Mouse (Mus musculus) urinary bladder, postnatal 25 days (tissue): ENCODE measurements at regions not wholly inside any gene's neighbourhood (a gene's known extent, or its start where the extent isn't known, plus 50 kb on each side); places are given as distances from the start of the nearest gene placed in this dataset.

Source experiments
- DNase-seq: peaks from one replicate; pipeline ENCODE4 v3.0.0; 2022; ENCODE audit warnings: low spot score

DNA sequence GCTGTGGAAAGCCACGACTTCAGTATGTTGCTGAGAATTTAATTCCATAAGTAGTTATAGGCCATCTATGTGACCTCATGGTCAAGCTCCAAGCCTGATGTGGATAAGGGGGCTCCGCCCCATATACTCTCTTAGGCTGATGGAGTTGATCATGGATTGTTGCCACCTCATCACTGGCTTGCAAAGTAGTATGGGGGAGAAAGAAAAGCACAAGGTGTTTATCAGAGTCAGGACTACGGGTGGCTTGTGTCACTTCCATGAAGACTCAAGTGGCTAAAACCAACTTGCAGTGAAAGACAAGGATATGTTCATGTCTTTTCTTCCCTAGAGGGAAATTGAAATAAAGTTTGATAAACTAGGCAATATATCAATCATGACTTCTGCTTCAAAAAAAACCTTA lies 102.9 kb upstream of the Fut8 start:
- no peak for DNase-seq

DNA sequence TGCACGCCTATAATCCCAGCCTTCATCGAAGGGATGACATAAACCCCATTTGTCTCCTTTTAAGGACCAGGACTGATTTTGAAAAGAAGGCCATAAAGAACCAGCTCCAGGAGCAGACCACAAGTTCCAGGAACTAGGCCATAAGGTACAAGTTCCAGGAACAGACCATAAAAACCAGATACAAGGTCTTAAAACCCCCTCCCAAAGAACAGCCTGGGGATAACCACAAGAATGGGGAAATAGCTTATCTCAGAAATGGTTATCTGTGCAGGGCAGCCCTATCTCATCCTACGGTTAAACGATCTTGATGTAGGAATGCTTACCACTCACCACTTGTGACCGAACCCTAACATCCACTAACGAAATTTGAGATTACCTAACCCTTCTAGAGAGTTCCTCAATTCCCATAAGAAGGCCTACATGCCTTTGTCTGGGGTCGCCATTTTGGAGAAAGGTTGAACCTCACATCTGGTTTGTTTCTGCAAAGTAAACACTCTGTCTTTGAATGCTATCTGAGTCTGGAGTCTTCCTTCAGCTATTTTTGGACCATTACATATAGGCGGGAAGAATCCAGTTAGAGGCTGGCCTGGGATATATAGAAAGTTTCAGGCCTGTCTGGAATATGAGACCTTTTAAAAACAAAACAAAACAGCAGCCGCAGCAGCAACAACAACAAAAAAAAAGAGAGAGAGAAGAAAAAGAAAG lies 103.5 kb upstream of the Fut8 start:
- DNase-seq = no peak

DNA sequence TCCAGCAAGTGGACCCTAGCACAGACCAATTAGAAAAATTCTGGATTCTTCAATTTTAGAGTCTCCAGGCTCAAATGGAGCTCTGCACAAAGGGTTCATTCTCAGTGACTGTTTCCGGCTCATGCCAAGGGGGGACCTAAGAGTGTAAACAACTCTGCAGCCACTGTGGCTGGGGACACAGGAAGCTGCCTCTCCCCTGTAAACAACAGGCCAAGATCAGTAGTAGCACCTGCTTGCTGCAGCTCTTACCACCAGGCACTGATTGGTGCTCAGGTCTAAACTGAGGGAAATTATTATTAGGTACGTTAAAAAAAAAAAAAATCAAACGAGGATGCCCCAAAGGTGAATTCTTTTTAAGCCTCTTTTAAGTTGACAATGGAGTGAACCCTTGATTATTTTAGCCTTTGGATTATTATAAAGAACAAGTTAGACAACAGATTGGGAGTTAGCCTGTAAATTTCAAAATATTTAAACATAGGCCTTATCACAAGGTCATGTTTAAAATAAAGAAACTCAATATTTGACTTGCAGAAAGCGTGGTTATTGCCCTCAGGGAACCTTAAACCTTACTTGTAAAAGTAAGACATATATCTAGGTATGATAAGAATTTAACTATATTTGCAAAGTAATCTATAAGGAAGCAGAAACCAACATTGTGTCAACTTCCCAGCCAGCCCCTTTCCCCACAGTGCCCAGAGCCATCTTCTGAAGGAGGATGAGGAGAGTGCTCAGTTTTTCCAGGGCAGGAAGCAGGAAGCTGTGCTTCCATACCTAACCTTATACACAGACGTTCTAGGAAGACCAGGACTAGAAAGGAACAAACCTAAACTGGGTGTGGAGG lies 104.2 kb upstream of the Fut8 start:
- no peak for DNase-seq

DNA sequence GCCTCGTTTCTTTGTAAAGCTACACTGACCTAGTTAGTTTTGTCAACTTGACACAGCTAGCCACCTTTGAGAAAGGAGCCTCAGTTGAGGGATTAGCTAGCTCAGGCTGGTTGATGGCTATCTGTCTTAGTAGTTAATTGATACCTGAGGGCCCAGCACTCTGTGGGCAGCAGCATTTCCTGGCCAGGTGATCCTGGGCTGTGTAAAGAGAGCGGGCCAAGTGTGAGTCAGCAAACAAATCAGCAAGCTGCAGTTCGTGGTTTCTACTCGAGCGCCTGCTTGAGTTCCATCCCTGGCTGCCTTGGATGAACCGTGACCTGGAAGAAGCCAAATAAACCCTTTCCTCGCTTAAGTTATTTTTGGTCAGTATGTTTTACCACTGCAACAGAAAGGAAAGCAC lies 106.6 kb upstream of the Fut8 start:
- DNase-seq = no peak

DNA sequence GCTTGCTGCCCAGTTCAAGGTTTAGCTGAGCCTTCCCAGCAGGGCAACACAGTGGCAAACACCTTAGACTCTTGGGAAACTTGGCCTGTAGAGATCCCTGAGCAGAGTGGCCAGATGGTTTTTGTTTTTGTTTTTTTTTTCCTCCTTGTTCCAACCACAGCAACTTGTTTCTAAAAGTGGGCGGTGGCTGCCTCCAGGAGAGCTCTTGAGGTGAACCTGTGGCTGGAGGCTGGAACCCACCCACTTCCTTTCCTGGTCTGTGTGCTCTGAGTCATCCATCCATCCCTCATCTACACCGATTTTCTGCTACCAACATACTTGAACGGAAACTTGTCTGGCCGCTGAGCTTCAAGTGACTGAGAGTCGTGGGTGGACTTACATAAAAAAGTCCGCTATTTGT lies 107.4 kb upstream of the Fut8 start:
- DNase-seq = no peak

DNA sequence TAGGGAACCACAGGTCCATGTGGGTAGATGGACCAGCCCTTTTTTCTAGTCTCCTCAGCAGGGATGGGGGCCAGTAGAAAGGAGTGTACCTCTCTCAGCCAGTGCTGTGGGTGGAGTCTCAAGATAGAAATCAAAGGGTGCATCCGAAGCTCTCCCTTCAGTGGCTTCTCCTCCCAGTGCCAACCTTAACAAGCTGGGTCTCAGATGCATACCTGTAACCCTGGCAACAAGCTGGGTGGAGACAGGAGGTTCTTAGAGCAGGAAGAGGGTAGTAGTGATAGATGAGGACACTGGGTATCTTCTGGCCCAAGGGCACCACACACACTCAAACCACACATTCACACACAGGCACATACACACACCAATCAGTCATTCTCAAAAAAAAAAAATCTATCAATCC lies 113.7 kb upstream of the Fut8 start:
- no peak for DNase-seq

DNA sequence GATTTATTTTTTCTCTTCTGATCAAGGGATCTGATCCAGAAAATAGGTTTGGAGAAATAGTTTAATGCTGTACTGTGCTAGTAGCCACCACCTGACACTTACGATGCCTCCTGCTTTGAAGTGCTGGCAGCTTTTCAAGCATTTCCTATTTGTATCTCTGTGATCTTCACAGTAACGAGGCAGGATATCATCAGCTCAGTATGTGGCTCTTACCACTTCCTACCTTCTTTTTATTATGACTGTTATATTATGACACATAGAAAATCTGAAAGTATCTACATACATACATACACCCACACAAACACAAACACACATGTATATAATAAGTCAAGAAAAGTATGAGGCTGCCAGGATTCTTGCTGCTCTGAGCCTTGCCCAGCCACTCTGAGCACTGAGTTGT lies 124.4 kb upstream of the Fut8 start:
- no peak for DNase-seq

DNA sequence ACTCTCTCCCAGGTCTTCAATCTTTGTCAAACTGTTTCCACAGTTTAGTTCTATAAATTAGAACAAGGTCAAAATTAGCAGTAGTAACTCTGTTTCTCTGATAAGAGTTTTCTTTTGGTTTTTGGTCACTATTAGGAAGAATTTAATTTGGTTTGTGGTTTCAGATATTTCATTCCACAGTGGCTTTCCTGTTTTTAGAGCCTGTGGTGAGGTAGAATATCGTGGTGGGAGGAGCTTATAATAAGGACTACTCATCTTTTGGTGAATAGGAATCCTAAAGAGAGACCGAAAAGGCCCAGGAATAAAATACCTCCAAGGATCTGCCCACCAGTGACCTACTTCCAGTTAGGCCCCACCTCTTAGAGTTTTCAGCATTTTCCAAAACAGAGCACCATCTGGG lies 125.8 kb upstream of the Fut8 start:
- no peak for DNase-seq

DNA sequence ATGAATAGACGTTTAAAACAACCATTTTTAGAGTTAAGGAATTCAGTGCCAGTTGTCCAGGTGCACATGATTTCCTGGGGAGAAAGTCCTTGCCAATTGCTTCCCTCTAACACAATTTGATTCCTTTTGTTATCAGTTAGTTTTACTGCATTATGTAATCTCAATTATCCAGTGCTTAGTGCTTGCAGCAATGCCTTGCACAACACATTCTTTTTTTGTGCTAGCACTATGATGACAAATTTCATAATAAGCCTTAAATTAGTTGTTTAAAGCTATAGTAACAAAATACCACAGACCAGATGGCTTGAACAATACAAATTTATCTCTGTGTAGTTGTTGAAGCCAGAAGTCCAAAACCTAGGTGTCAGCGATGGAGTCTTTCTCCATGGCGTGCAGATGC lies 130.7 kb upstream of the Fut8 start:
- DNase-seq = no peak

DNA sequence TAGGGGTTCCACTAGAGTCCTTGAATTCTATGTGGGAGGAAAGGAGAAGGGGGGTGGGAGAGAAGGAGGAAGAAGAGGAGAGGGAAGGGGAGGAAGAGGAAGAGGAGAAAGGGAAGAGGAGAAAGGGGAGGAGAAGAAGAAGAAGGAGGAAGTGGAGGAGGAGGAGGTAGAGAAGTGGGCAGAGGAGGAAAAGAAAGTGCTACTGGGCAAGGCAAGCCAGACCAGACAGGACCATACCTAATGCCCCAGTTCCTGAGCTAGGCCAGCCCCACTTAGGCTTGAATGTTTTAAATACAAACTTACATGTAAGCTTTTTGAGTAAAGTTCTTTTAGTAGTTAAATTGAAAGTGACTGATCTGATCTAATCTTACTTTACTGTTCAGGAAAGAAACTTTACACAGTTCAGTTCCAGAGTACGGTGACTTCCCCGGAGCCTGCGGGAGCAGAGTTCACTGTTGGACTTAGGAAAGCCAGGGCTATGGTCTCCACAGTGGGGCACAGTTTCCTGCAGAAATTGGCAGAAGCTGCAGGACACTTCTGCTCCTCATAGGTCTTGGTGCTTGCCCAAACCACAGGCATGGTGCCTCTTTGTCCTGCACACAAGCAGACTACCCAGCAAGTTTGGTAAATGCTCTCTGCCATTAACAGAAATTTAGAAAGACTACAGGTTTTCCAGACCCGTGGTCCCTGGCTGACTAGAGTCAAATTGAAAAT lies 131.9 kb upstream of the Fut8 start:
- DNase-seq = no peak

DNA sequence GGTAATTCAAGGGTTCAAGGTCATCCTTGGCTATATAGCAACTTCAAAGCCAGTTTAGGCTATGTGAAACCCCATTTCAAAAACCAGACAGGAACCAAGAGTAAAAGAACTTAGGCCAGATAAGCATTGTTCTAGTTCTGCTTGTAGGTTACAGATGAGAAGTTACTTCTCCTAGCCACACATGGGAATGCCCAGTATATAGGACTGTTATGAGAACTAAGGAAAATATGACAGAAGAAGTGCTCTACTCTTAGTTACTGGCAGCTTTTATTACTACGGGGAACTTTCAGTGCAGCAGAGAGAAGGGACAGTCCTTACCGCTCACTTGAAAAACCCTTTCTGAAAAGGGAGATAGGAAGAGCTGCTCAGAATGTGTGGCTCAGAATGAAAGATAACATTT lies 137.4 kb upstream of the Fut8 start:
- DNase-seq = no peak

DNA sequence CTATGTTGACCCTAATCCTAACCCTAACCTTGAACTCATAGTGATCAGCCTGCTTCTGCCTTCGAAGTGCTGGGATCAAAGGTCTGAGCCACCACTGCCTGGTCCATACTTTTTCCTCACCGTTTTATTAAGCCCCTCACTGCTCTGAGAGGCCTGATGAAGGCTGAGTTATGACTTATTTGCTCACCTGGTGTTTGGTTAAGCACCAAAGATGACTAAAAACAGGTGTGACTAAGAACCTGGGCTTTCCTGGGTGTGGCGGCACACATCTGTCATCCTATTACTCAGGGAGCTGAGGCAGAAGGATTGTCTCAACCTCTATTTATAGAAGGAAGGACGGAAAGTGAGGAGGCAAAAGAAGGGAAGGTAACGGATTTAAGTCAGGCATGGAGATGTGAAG lies 137.5 kb upstream of the Max start:
- DNase-seq = no peak

DNA sequence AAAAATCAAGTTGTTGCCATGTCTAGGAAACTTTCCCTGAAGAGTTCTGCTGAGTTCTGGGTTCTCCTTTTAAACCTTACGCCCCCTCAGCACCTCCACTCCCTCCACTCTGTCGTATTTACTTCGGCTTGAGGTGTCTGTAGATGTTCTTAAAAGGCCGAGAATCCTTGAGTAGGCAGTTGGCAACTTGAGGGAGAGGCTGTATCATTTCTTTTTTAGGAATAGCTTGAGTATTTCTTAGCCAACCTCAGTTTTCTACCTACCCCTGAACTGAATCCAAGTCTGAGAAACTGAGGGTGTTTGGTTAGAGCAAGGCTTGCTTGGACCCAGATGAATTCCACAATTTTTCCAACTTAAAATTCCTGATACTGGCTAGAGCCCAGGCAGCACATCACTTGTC lies 136.8 kb upstream of the Max start:
- no peak for DNase-seq

DNA sequence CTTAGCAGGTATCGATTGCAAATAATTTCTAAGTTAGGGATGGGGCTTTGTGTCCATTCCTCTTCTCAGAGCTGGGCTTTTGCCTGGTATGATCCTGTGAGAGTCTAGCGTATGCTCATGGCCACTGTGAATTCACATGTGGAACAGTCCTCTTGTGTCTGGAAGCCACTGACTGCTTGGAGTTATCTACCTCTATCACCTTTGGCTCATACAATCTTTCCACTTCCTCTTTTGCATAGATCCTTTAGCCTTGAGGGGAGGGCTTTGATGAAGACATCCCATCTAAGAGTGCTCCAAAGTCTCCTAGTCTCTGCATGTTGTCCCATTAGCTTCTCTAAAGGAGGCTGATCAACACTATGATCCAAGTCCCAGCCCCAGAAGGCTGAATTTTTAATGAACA lies 135.8 kb upstream of the Max start:
- no peak for DNase-seq

DNA sequence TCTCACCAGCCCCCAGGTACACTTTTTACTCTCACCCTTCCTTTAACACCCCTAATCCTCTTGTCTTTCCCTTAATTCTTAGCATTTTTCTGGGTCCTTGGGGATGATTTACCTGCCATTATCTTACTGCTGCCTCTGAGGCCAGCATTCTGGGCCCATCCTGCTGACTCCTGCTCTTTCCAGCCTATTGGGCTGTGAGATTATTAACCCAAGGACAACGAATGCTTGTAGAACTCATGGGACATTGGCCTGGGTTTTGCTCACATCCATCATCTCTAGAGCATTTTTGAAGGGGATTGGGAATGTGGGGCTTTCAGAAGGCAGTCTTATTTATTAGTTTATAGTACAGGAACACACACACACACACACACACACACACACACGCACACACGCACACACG lies 134.5 kb upstream of the Max start:
- no peak for DNase-seq

DNA sequence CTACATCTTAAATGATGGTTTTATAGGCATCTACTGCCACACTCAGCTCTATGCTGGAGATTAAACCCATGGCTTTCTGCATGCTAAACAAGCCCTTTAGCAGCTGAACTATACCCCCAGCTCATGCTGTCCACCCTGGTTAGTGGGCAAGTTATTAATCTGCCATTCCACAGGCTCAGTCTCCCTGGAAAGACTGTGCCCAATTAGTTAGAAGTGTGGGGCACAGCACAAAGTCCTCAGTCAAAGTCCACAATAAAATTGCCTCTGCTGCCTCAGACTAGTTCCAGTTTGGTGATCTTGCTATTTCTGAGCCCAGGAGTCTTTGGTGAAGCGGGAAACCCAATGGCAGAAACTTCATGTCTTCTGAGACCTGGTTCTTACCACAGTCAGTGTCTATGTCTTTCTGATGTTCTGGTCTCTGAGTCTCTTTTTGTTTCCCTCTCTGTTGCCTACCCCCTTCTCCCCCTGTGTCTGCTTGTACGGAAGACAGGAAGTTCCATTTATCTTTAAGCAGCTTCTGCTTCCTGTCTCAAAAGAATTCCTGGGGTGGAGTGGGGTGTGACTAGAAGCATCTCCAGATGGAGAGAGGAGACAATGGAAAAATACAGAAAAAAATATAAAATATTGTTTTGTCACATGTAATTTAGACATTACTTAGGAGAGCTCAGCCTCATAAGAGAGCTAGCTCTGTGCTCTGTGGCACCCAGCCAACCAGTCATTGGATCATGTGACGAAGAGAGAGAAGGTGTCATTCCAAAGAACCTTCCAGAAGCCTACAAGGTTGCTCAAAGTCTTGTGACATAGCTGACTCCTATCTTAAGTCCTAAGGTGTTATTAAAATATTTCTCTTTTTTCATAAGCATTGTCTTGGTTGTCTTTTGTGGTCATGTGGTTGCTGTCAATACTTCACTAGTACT lies 133.3 kb upstream of the Max start:
- DNase-seq = no peak

DNA sequence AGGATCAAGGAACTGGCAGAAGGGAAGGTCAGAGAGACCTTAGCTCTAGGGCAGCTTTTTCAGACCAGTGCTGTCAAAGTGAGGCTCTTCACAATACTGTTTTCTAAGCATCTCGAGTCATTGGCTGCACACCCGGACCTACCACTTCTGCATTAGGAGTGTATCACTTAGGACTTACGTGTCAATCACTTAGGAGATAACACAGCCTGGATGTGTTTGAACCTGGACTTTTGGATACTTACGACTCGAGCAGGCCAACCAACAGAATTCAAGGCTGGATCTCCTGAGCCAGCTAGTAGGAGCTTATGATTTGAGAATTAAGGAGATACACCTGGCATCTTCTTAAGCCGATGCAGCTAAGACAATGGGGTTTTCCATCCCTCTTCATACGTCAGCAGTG lies 132.2 kb upstream of the Max start:
- no peak for DNase-seq

DNA sequence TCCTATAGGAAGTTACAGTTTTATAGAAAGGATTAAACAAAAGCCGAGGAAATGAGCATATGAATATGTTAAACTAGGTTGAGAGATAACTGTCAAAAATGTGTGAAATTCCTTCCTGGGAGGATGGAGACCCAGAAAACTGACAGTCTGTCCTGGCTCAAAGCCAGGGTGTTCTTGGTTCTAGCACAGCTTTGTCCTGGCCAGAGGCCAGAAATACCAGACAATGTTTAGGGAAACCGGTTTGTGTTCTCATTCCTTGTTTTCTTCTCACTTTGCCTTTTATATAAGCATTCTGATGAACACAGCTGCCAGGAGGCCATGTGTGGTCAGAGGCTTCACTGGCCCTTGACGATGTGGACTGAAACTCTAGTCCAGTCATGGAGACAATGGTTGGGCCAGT lies 130.7 kb upstream of the Max start:
- peak; percentile 11 for DNase-seq

DNA sequence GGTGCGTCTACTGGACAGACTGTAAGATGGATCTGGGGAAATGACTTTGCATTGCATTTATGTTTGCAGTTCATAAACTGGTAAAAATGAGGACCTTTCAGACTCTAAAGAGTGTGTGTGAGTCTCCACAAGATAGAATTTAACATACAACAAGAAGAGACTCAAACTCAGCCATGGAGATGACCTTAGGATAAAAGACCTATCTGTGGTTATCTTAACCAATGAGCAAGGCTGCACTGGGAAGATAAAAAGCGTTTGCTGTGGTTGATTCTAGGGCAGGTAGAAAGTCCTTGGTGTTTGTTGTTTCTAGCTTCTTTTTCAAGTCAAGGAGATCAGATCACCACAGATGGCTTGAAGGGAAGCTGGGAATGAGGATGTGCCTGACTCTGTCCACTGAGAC lies 130.1 kb upstream of the Max start:
- no peak for DNase-seq

DNA sequence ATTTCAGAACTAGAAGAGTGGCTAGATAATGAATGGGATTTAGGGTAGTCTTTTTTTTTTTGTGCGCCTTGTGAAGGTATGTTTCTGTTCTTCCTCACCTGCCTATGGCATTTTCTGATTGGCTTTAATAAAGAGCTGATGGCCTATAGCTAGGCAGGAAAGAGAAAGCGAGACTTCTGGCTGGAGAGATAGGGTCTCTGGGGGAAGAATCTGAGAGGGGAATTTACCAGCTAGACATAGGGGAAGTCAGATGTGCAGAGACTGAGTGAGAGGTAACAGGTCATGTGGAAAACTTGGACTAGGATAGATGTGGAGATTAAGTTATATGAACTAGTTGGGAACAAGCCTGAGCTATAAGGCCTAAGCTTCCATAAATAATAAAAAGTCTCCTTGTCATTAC lies 129.7 kb upstream of the Max start:
- DNase-seq = no peak

DNA sequence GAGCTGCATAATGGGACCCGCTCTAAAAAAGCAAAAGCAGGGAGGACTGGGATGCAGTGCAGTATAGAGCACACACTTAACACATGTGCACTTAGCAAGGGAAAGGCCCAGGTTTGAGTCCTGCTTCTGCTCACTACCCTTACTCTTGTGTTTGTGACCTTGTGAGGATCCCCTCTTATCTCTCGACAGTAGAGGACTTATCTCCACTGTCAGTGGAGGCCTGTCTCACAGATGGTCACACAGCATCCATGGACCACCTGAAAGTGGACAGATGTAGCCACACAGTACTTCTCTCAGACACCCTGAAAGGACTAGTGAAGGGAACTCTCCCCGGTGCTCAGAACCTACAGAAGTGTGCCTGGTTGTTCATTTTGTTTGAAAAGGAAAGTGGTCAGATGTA lies 128.5 kb upstream of the Max start:
- no peak for DNase-seq

DNA sequence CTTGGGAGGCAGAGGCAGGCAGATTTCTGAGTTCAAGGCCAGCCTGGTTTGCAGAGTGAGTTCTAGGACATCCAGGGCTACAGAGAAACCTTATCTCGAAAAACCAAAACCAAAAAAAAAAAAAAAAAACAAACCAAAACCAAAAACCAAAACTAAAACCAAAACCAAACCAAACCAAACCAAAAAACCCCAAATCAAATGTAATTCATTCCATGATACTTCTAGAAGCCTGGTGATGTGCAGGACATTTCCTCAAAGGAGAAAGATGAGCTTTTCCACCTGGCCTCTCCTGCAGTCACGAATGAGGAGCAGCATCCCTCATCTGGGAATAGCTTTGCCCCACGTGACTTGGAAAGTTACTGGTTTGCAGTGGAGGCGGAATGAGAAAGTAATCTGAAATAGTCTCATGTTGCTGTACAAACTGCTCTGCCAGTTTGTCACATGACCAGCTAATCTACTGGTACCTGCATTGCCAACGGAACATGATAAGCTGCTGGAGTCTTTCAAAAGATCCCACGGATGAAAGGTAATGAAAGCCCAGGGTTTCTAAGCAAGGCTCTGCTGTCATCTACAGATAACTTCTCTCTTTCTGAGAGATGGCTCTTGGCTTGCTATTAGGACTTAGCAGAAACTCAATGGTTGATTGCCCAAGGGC lies 127.8 kb upstream of the Max start:
- no peak for DNase-seq
